ENCODE assay signal across 14 mouse cellular contexts in the genomic region with DNA sequence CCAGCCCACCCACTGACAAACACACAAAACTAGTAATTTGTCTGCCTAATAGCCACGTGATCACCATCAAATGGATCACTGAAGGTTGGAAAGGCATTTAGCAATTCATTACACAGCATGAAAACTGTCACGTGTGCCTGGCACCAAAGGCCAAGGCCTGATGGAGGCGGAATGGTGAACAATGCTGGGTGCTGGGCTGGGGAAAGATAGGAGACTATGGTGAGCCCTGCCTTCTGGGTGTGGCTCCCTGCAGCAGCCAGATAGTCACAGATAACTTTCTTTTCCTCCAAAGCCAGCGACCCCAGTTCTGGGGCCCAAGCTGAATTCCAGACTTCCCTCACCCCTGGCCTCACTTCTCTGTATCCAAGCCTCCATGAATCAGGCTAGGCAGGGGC. TPM values are rescaled to one million over a fixed set of nuclear protein-coding genes. Genes with fewer than 3 reads are reported as not detected.
DNase-seq lines count a peak whose midpoint lies in the region; ATAC-seq and TF ChIP-seq lines count a peak whose summit lies in the region.
"Had no signal": no experiment of that assay in that cellular context is flagged by ENCODE, and none has a peak within 500 bp of the region (broad histone marks: within the 10 kb centered on the region; RNA-seq: fewer than 3 reads in every experiment).

No protein-coding gene starts in this region.

- peaks cover 54% of the 10 kb centered on the region for H3K36me3 ChIP-seq in midbrain, embryonic 10.5 days
- no peaks in the 10 kb centered on the region for H3K36me3 ChIP-seq in midbrain, postnatal 0 days (ENCODE audit: insufficient read depth, low read length)
- peaks cover 8% of the 10 kb centered on the region; the same call in 1 of the 2 replicates for H3K36me3 ChIP-seq in liver, embryonic 12.5 days
- H3K36me3 ChIP-seq: hindbrain, embryonic 12.5 days; kidney, embryonic 15.5 days had no signal

- 69% methylated on average over 4 of the region's 4 CpGs for WGBS in midbrain, embryonic 10.5 days
- WGBS in midbrain, postnatal 0 days: 31% methylated on average over 4 of the region's 4 CpGs
- 13% methylated on average over 4 of the region's 4 CpGs for WGBS in liver, embryonic 12.5 days (ENCODE audit: insufficient replicate concordance)

- H3K4me1 ChIP-seq in midbrain, embryonic 10.5 days: peaks cover 38% of the 10 kb centered on the region
- no peaks in the 10 kb centered on the region for H3K4me1 ChIP-seq in midbrain, postnatal 0 days (ENCODE audit: insufficient read depth, low read length)
- peaks cover 69% of the 10 kb centered on the region for H3K4me1 ChIP-seq in liver, embryonic 12.5 days

- no peak for ATAC-seq in midbrain, postnatal 0 days (ENCODE audit: low FRiP score)
- peak; percentile 87 for ATAC-seq in liver, embryonic 12.5 days

- no peak for TF ChIP-seq CTCF in midbrain, postnatal 0 days (IDR thresholded peaks at IDR 0.05)

- H3K4me2 ChIP-seq in midbrain, postnatal 0 days (ENCODE audit: low read depth, low read length, poor library complexity, severe bottlenecking): no peak overlapping the region
- peak overlapping the region; percentile 54 for H3K4me2 ChIP-seq in liver, embryonic 12.5 days
- H3K4me2 ChIP-seq: hindbrain, embryonic 12.5 days; kidney, embryonic 15.5 days had no signal

- H3K9me3 ChIP-seq in midbrain, embryonic 10.5 days (replicated peaks): no peaks in the 10 kb centered on the region; the same call in 1 of the 2 replicates
- H3K9me3 ChIP-seq in midbrain, postnatal 0 days (ENCODE audit: low read length): no peaks in the 10 kb centered on the region
- no peaks in the 10 kb centered on the region for H3K9me3 ChIP-seq in liver, embryonic 12.5 days (replicated peaks)
- H3K9me3 ChIP-seq: hindbrain, embryonic 12.5 days; kidney, embryonic 15.5 days had no signal

- no peak overlapping the region for H3K4me3 ChIP-seq in midbrain, embryonic 10.5 days
- no peak overlapping the region for H3K4me3 ChIP-seq in midbrain, postnatal 0 days (ENCODE audit: low read depth, low read length)
- H3K4me3 ChIP-seq in liver, embryonic 12.5 days: no peak overlapping the region
- H3K4me3 ChIP-seq: hindbrain, embryonic 12.5 days; kidney, embryonic 15.5 days had no signal

- no peak overlapping the region for H3K9ac ChIP-seq in midbrain, postnatal 0 days (replicated peaks; ENCODE audit: low read length, poor library complexity, severe bottlenecking)
- peak overlapping the region; percentile 59 for H3K9ac ChIP-seq in liver, embryonic 12.5 days
- H3K9ac ChIP-seq: hindbrain, embryonic 12.5 days; kidney, embryonic 15.5 days had no signal

- DNase-seq in midbrain, embryonic 10.5 days (ENCODE audit: low spot score): no peak
- no peak for DNase-seq in midbrain, postnatal 0 days (ENCODE audit: low spot score)
- DNase-seq in c-Kit-positive CD71-positive TER-119-positive erythroid progenitor cells, embryonic 14.5 days (ENCODE audit: low spot score): peak; percentile 78
- DNase-seq in frontal cortex, postnatal 14 days (ENCODE audit: low spot score in 2 of 2): no peak
- DNase-seq in cerebellum, adult 8-10 months: no peak
- no peak for DNase-seq in thymus, postnatal 0 days (ENCODE audit: low spot score)
- no peak for DNase-seq in embryo, embryonic 9.5 days (ENCODE audit: extremely low spot score)
- DNase-seq: cerebellum, postnatal 25 days; heart, adult 18-20 months; thymus, postnatal 25 days had no signal

- peaks cover 22% of the 10 kb centered on the region for H3K27me3 ChIP-seq in midbrain, embryonic 10.5 days (ENCODE audit: low read depth, poor library complexity, severe bottlenecking)
- no peaks in the 10 kb centered on the region for H3K27me3 ChIP-seq in midbrain, postnatal 0 days (ENCODE audit: insufficient read depth, low read length)
- peaks cover 15% of the 10 kb centered on the region for H3K27me3 ChIP-seq in liver, embryonic 12.5 days (replicated peaks)

- peak overlapping the region; percentile 55; the same call in 1 of the 2 replicates for H3K27ac ChIP-seq in midbrain, embryonic 10.5 days (replicated peaks)
- H3K27ac ChIP-seq in midbrain, postnatal 0 days (ENCODE audit: low read depth, low read length): no peak overlapping the region
- H3K27ac ChIP-seq in liver, embryonic 12.5 days: peak overlapping the region; percentile 95
- H3K27ac ChIP-seq: hindbrain, embryonic 12.5 days; kidney, embryonic 15.5 days; macrophage had no signal

RNA-seq across cellular contexts. Expression of gene Ano1, which starts 19.9 kb away (rescaled TPM):
- 29.4 and 41.5 TPM in 2 replicates for polyA plus RNA-seq in midbrain, embryonic 10.5 days (2016; fragmentation: Nextera tagmentation; extraction: Ambion mirVana)
- total RNA-seq in midbrain, postnatal 0 days (2014; rRNA removed): 11.6 and 13.5 TPM in 2 replicates
- 5.8 and 7.5 TPM in 2 replicates for polyA plus RNA-seq in midbrain, postnatal 0 days (2015; fragmentation: Nextera tagmentation; extraction: Ambion mirVana)
- 5.7 and 7.2 TPM in 2 replicates for polyA plus RNA-seq in liver, embryonic 12.5 days (2016; fragmentation: Nextera tagmentation; extraction: Ambion mirVana)
- 1.3 TPM in 2 replicates for polyA plus RNA-seq in thymus, postnatal 0 days (2015; fragmentation: Nextera tagmentation; extraction: Ambion mirVana)
- polyA plus RNA-seq: macrophage had no signal
